Mouse (Mus musculus) midbrain, embryonic 12.5 days (tissue): ENCODE measurements around the gene Agbl1. TPM values are rescaled to one million over a fixed set of nuclear protein-coding genes. Genes with fewer than 3 reads are reported as not detected.

Experiments used
- ATAC-seq: fragments of 200-750 bp; cut with Nextera tagmentation; 2 replicates; pipeline ENCODE4 v1.8.0; 2017; ENCODE audit warnings: low read depth, moderate TSS enrichment, moderate library complexity; ENCODE audit not compliant: low FRiP score
- H3K27ac ChIP-seq: fragments of 300-500 bp; sonication (generic); replicated peaks from 2 replicates; pipeline ENCODE4 v1.5.1; 2016; ENCODE audit warnings: mild to moderate bottlenecking
- H3K27me3 ChIP-seq: fragments of 300-500 bp; sonication (generic); 2 replicates; pipeline ENCODE4 v1.6.1; 2016; ENCODE audit warnings: mild to moderate bottlenecking
- H3K36me3 ChIP-seq: fragments of 300-500 bp; sonication (generic); 2 replicates; pipeline ENCODE4 v1.6.1; 2016
- H3K4me1 ChIP-seq: fragments of 300-500 bp; sonication (generic); 2 replicates; pipeline ENCODE4 v1.6.1; 2016
- H3K4me2 ChIP-seq: fragments of 300-500 bp; sonication (generic); replicated peaks from 2 replicates; pipeline ENCODE4 v1.6.1; 2016; ENCODE audit warnings: mild to moderate bottlenecking, moderate library complexity
- H3K4me3 ChIP-seq: fragments of 300-500 bp; sonication (generic); 2 replicates; pipeline ENCODE4 v1.5.1; 2016; ENCODE audit warnings: mild to moderate bottlenecking
- H3K9ac ChIP-seq: fragments of 300-500 bp; sonication (generic); replicated peaks from 2 replicates; pipeline ENCODE4 v1.6.1; 2016; ENCODE audit warnings: mild to moderate bottlenecking, moderate library complexity
- H3K9me3 ChIP-seq: fragments of 300-500 bp; sonication (generic); 2 replicates; pipeline ENCODE4 v1.6.1; 2016; ENCODE audit warnings: mild to moderate bottlenecking
- WGBS: fragments of 180-500 bp; shearing (Covaris S2); methylation state at CpG from one replicate; pipeline ENCODE4 v1.1.7; 2016; 5-methylcytosine and 5-hydroxymethylcytosine counted together
- polyA plus RNA-seq: library from polyadenylated mRNA; unstranded; fragments of >200 nt; fragmentation: Nextera tagmentation; extraction: Ambion mirVana; gene quantifications from 2 replicates; pipeline ENCODE4 v1.2.1, GENCODE M21; 2016

The Agbl1 gene
- polyA plus RNA-seq, 1 experiment from 2014 or later, result 0.06 TPM

- WGBS, result 8% methylated on average over 15 of the region's 15 CpGs
- ATAC-seq, result peak; percentile 92
- 0 out of 2 replicates have a peak, but pooled peaks cover 6% of the 10 kb centered on the region for H3K27me3 ChIP-seq
- no peaks in the 10 kb centered on the region for H3K36me3 ChIP-seq
- peak overlapping the region; percentile 22; the same call in 1 of the 2 replicates for H3K27ac ChIP-seq
- H3K4me2 ChIP-seq, result peak overlapping the region; percentile 50
- H3K9ac ChIP-seq, result no peak overlapping the region; the same call in 1 of the 2 replicates
- H3K4me3 ChIP-seq, result peak overlapping the region; percentile 36
- H3K4me1 ChIP-seq, result peaks cover 14% of the 10 kb centered on the region
- no peaks in the 10 kb centered on the region for H3K9me3 ChIP-seq
These were observed 163.5 kb downstream of the Agbl1 start for GRCm38 (mm10) chr7:76392941-76393817.

GRCm38 (mm10) chr7:76407930-76408557, 178.4 kb downstream of the Agbl1 start:
- Histone ChIP-seq H3K9ac (no peak overlapping the region), H3K4me1 (peaks cover 5% of the 10 kb centered on the region; the same call in 1 of the 2 replicates), H3K27me3 (0 out of 2 replicates have a peak, but pooled peaks cover 5% of the 10 kb centered on the region), H3K4me2 (no peak overlapping the region), H3K36me3 (no peaks in the 10 kb centered on the region), H3K9me3 (no peaks in the 10 kb centered on the region), H3K27ac (no peak overlapping the region), H3K4me3 (no peak overlapping the region)
- peak; percentile 56 for ATAC-seq
- WGBS, result 45% methylated on average over 4 of the region's 4 CpGs

DNA sequence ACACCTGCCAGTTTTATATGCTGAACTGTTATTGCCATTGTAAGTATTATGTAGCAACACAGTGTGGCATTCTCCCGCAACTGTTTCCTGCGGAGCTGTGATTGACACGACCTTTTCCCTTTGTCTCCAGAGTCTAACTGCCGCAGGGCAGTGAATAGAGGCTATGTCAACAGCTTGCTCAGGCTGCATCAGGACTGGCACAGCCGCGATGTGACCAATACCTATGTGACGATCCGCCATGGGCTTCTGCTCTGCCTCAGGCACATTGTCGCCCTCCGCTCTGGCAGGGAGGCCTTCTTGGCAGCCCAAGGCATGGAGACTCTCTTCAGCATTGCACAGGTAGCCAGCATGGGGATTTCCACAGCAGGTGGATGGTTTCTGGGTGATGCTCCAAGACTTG, 179.3 kb downstream of the Agbl1 start:
- Histone ChIP-seq H3K27ac (no peak overlapping the region), H3K36me3 (no peaks in the 10 kb centered on the region), H3K9me3 (no peaks in the 10 kb centered on the region), H3K27me3 (0 out of 2 replicates have a peak, but pooled peaks cover 5% of the 10 kb centered on the region), H3K4me3 (no peak overlapping the region), H3K4me1 (peaks cover 5% of the 10 kb centered on the region; the same call in 1 of the 2 replicates), H3K4me2 (no peak overlapping the region), H3K9ac (no peak overlapping the region)
- peak; percentile 64 for ATAC-seq
- 60% methylated on average over 10 of the region's 10 CpGs for WGBS

GRCm38 (mm10) chr7:76410403-76411180, 180.9 kb downstream of the Agbl1 start:
- H3K27ac ChIP-seq, result no peak overlapping the region
- H3K4me2 ChIP-seq, result no peak overlapping the region
- peaks cover 5% of the 10 kb centered on the region; the same call in 1 of the 2 replicates for H3K4me1 ChIP-seq
- H3K4me3 ChIP-seq, result no peak overlapping the region
- 92% methylated on average over 9 of the region's 9 CpGs for WGBS
- no peaks in the 10 kb centered on the region for H3K27me3 ChIP-seq
- H3K9ac ChIP-seq, result no peak overlapping the region
- ATAC-seq, result no peak
- H3K36me3 ChIP-seq, result no peaks in the 10 kb centered on the region
- H3K9me3 ChIP-seq, result no peaks in the 10 kb centered on the region

- WGBS, result 83% methylated on average over 4 of the region's 4 CpGs
- no peaks in the 10 kb centered on the region for H3K36me3 ChIP-seq
- H3K4me2 ChIP-seq, result no peak overlapping the region
- H3K27ac ChIP-seq, result no peak overlapping the region
- no peak overlapping the region for H3K9ac ChIP-seq
- no peaks in the 10 kb centered on the region for H3K27me3 ChIP-seq
- H3K4me1 ChIP-seq, result peaks cover 5% of the 10 kb centered on the region; the same call in 1 of the 2 replicates
- ATAC-seq, result no peak
- no peaks in the 10 kb centered on the region for H3K9me3 ChIP-seq
- H3K4me3 ChIP-seq, result no peak overlapping the region
These were observed 182.4 kb downstream of the Agbl1 start for GRCm38 (mm10) chr7:76411933-76412587.

GRCm38 (mm10) chr7:76416084-76416597, 186.5 kb downstream of the Agbl1 start:
- no peaks in the 10 kb centered on the region for H3K9me3 ChIP-seq
- no peaks in the 10 kb centered on the region for H3K27me3 ChIP-seq
- 65% methylated on average over 3 of the region's 3 CpGs for WGBS
- ATAC-seq, result no peak
- no peaks in the 10 kb centered on the region for H3K36me3 ChIP-seq
- H3K4me3 ChIP-seq, result no peak overlapping the region
- H3K9ac ChIP-seq, result no peak overlapping the region
- H3K4me1 ChIP-seq, result no peaks in the 10 kb centered on the region
- H3K4me2 ChIP-seq, result no peak overlapping the region
- no peak overlapping the region for H3K27ac ChIP-seq

GRCm38 (mm10) chr7:76438581-76438980, 208.9 kb downstream of the Agbl1 start:
- H3K4me1 ChIP-seq, result peaks cover 10% of the 10 kb centered on the region; the same call in 1 of the 2 replicates
- H3K36me3 ChIP-seq, result no peaks in the 10 kb centered on the region
- no peaks in the 10 kb centered on the region for H3K27me3 ChIP-seq
- peak; percentile 75 for ATAC-seq
- H3K4me2 ChIP-seq, result no peak overlapping the region
- H3K9me3 ChIP-seq, result no peaks in the 10 kb centered on the region
- no peak overlapping the region for H3K9ac ChIP-seq
- no peak overlapping the region for H3K27ac ChIP-seq
- H3K4me3 ChIP-seq, result no peak overlapping the region

DNA sequence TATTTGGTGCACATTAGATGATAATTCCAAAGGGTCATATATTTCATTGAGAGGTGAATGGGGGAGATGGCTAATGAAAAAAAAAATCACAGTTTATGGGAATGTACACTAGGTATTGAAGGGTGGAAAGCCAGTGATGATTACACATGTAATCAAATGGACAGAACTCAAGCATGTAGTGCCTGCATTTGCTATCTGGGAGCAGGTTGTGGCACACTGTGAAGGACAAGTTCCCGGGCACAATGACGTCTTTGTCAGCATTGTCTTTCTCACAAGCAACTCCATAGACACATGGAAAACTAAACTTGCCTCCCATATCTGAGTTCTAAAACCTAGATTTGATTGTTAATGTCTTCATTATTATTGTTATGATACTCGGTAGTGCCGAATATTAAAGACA, 209.3 kb downstream of the Agbl1 start:
- Histone ChIP-seq H3K36me3 (no peaks in the 10 kb centered on the region), H3K9ac (no peak overlapping the region), H3K9me3 (no peaks in the 10 kb centered on the region), H3K4me3 (no peak overlapping the region), H3K4me2 (no peak overlapping the region), H3K27ac (no peak overlapping the region), H3K27me3 (no peaks in the 10 kb centered on the region), H3K4me1 (peaks cover 10% of the 10 kb centered on the region; the same call in 1 of the 2 replicates)
- WGBS, result 43% methylated on average over 4 of the region's 4 CpGs
- ATAC-seq, result no peak

GRCm38 (mm10) chr7:76462361-76463001, 232.8 kb downstream of the Agbl1 start:
- 62% methylated on average over 5 of the region's 5 CpGs for WGBS
- Histone ChIP-seq H3K27ac (no peak overlapping the region), H3K36me3 (no peaks in the 10 kb centered on the region)

GRCm38 (mm10) chr7:76466427-76466826, 236.7 kb downstream of the Agbl1 start:
- no peak for ATAC-seq
- Histone ChIP-seq H3K4me1 (0 out of 2 replicates have a peak, but pooled peaks cover 6% of the 10 kb centered on the region), H3K9ac (no peak overlapping the region), H3K27ac (no peak overlapping the region), H3K36me3 (no peaks in the 10 kb centered on the region), H3K27me3 (no peaks in the 10 kb centered on the region), H3K9me3 (no peaks in the 10 kb centered on the region), H3K4me3 (no peak overlapping the region), H3K4me2 (no peak overlapping the region)
- 74% methylated on average over 2 of the region's 2 CpGs for WGBS

More at GRCm38 (mm10) chr7:76462361-76463001, 232.8 kb downstream of the Agbl1 start:
- no peak overlapping the region for H3K4me2 ChIP-seq
- H3K9me3 ChIP-seq, result no peaks in the 10 kb centered on the region
- no peak for ATAC-seq
- no peaks in the 10 kb centered on the region for H3K27me3 ChIP-seq
- H3K4me1 ChIP-seq, result 0 out of 2 replicates have a peak, but pooled peaks cover 6% of the 10 kb centered on the region
- no peak overlapping the region for H3K9ac ChIP-seq
- no peak overlapping the region for H3K4me3 ChIP-seq

DNA sequence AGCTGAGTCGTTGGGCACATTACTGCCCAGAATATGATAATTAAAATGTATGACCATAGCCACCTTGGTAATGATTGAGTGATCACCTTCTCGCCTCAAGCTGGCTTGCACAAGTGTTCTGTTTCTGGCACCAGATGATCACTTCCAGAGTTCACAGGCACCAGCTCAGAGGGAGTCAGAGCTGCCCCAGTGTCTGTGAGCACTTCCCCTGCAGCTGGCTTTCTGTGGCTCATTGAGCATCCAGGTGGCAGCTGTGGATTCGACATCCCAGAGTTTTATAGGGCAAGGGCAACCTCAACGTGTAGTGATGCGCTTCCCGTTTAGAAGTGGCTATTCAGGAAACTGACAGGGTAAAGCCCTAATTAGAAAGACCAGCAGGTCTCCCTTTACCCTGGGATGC, 244.5 kb downstream of the Agbl1 start:
- no peaks in the 10 kb centered on the region for H3K9me3 ChIP-seq
- H3K36me3 ChIP-seq, result no peaks in the 10 kb centered on the region
- H3K4me1 ChIP-seq, result no peaks in the 10 kb centered on the region
- WGBS, result 41% methylated on average over 6 of the region's 6 CpGs
- H3K27me3 ChIP-seq, result no peaks in the 10 kb centered on the region
- ATAC-seq, result no peak
- no peak overlapping the region for H3K9ac ChIP-seq
- H3K4me3 ChIP-seq, result no peak overlapping the region
- no peak overlapping the region for H3K4me2 ChIP-seq
- H3K27ac ChIP-seq, result no peak overlapping the region
